Mouse (Mus musculus): Measurements from ENCODE around the gene Gas8.

GRCm38 (mm10) chr8:123498963-123499362, 19.7 kb upstream of the Gas8 start:
- TF ChIP-seq MAFK (IDR thresholded peaks at IDR 0.05; ENCODE audit: insufficient read depth, low read depth, low read length) (no peak), ZC3H11A (IDR thresholded peaks at IDR 0.05; ENCODE audit: borderline replicate concordance, low read depth, low read length) (no peak), CHD2 (IDR thresholded peaks at IDR 0.05; ENCODE audit: low read depth, low read length) (no peak), HCFC1 (IDR thresholded peaks at IDR 0.05; ENCODE audit: borderline replicate concordance, insufficient read depth, low read length) (no peak)

Data from ES-E14 (cell line).